Mouse (Mus musculus) olfactory bulb, adult 2 months (tissue): Measurements from ENCODE around the gene Padi1. TPM values are rescaled to one million over a fixed set of nuclear protein-coding genes. Genes with fewer than 3 reads are reported as not detected.

ENCODE experiments used
- H3K27ac ChIP-seq: fragments of 200-500 bp; 2 replicates; pipeline ENCODE4 v1.5.1; 2012; ENCODE audit warnings: low read depth, low read length; ENCODE audit not compliant: insufficient read depth
- H3K4me1 ChIP-seq: fragments of 200-500 bp; 2 replicates; pipeline ENCODE4 v1.6.1; 2012; ENCODE audit warnings: low read length; ENCODE audit not compliant: control insufficient read depth, insufficient read depth
- H3K4me3 ChIP-seq: fragments of 200-500 bp; 2 replicates; pipeline ENCODE4 v1.5.1; 2012; ENCODE audit warnings: mild to moderate bottlenecking, low read depth, low read length, moderate library complexity; ENCODE audit not compliant: insufficient read depth
- CTCF ChIP-seq: fragments of 200-500 bp; IDR thresholded peaks from 2 replicates; pipeline ENCODE4 v1.5.1; 2012; ENCODE audit warnings: low read depth, mild to moderate bottlenecking, low read length, moderate library complexity; ENCODE audit not compliant: insufficient read depth
- POLR2A ChIP-seq: fragments of 200-500 bp; IDR thresholded peaks from 2 replicates; pipeline ENCODE4 v1.6.1; 2012; ENCODE audit warnings: mild to moderate bottlenecking, low read depth, low read length, moderate library complexity; ENCODE audit not compliant: insufficient read depth
- WGBS: fragments of 180-500 bp; shearing (Covaris S2); methylation state at CpG from one replicate; pipeline ENCODE4 v1.1.7; 2018; 5-methylcytosine and 5-hydroxymethylcytosine counted together
- polyA plus RNA-seq: library from polyadenylated mRNA; stranded (reverse); fragments of >200 nt; gene quantifications from 2 replicates; pipeline ENCODE4 v1.2.4, GENCODE M21; 2012; ENCODE audit warnings: low replicate concordance; ENCODE audit not compliant: missing spikeins, insufficient read depth, insufficient read length

The Padi1 gene
- polyA plus RNA-seq, 1 experiment = not detected

- Histone ChIP-seq H3K27ac (no peak overlapping the region), H3K4me1 (peaks cover 8% of the 10 kb centered on the region), H3K4me3 (no peak overlapping the region)
- TF ChIP-seq POLR2A = no peak
- TF ChIP-seq CTCF = no peak
- 59% methylated on average over 4 of the region's 4 CpGs for WGBS
Measured at GRCm38 (mm10) chr4:140879739-140880138, 34.2 kb upstream of the Padi1 start.

DNA sequence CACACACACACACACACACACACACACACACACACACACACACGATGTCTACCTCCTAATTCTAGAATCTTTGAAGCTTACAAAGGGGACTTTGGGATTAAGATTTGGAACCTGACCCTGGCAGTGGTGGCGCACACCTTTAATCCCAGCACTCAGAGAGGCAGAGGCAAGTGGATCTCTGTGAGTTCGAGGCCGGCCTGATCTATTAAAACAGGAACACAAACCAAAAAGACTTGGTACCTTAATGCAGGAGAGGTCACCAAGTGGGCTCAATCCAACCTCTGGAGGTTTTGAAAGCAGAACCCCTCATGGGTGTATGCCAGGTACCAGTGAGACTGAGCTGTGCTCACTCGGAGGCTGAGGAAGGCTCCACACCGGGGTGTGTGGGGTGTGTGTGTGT is 33.5 kb upstream of the Padi1 start:
- Histone ChIP-seq H3K4me3 (no peak overlapping the region), H3K4me1 (peaks cover 8% of the 10 kb centered on the region), H3K27ac (no peak overlapping the region)
- TF ChIP-seq POLR2A = no peak
- no peak for TF ChIP-seq CTCF
- 89% methylated on average over 6 of the region's 6 CpGs for WGBS

DNA sequence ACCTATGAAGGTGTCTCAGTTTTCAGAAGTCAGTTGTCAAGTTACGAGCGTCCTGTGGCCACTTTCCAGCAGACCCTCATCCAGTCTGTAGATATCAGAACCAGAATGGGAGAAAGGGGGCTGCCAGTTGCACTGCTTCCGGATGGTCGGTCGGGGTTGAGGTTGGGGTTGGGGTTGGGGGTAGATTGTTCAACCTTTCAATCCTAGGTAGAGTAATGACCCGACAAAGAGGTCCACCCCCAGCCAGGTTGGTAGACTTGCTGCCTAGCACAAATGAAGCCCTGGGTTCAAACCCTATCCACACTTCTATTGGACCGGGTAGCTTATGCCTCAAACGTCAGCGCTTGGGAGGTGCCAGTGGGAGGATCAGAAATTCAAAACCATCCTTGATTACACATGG is 33.1 kb upstream of the Padi1 start:
- H3K27ac ChIP-seq = no peak overlapping the region
- no peak overlapping the region for H3K4me3 ChIP-seq
- no peak for TF ChIP-seq CTCF
- no peak for TF ChIP-seq POLR2A
- 96% methylated on average over 9 of the region's 9 CpGs for WGBS
- peaks cover 5% of the 10 kb centered on the region for H3K4me1 ChIP-seq

DNA sequence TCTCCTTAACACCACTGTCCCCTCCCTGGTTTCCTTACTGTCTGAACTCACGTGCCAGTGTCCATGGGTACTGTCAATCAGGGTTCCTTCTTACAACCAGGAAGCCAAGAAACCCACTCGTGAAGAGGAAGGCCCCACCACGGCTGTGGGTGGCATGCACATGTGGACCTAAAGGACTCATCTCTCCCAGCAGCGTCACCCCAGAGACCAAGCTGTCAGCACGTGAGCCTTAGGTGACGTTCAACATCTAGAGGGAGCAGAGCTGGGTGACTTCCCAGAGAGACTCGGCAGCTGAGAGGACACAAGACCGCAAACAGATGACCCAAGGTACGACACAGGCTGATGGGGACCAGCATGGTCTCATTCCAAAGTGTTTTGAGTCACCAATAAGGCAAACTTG is 31.9 kb upstream of the Padi1 start:
- H3K4me1 ChIP-seq = peaks cover 5% of the 10 kb centered on the region
- no peak overlapping the region for H3K4me3 ChIP-seq
- TF ChIP-seq CTCF = no peak
- no peak for TF ChIP-seq POLR2A
- 88% methylated on average over 9 of the region's 9 CpGs for WGBS
- no peak overlapping the region for H3K27ac ChIP-seq

- H3K4me3 ChIP-seq = no peak overlapping the region
- no peak overlapping the region for H3K27ac ChIP-seq
- peaks cover 5% of the 10 kb centered on the region for H3K4me1 ChIP-seq
- TF ChIP-seq POLR2A (no peak), CTCF (no peak)
- 47% methylated on average over 6 of the region's 6 CpGs for WGBS
Measured at GRCm38 (mm10) chr4:140876681-140877080, 31.1 kb upstream of the Padi1 start.

DNA sequence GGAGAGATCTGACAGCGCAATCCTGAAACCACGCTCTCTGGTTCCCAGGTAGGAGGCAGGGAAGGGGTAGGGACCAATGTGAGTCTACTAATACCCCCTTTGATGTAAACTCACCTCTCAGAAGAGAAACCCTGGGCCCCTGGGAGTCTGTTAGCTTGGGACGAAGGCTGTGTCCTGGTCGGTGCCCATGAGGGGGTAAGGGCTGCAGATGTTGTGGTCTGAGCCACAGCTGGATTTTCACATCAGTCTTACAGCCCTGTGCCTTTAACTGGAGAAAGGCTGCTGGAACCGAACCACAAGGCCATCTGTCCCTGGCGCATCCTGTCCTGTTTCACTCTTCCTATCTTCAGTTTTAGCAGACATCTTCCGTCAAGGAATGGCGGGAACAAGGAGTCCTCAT is 30.6 kb upstream of the Padi1 start:
- WGBS = 93% methylated on average over 8 of the region's 8 CpGs
- Histone ChIP-seq H3K4me3 (no peak overlapping the region), H3K27ac (no peak overlapping the region), H3K4me1 (peaks cover 5% of the 10 kb centered on the region)
- no peak for TF ChIP-seq CTCF

- TF ChIP-seq POLR2A (no peak), CTCF (no peak)
- H3K27ac ChIP-seq = no peak overlapping the region
- WGBS = 85% methylated on average over 11 of the region's 11 CpGs
- no peak overlapping the region for H3K4me3 ChIP-seq
- H3K4me1 ChIP-seq = peaks cover 5% of the 10 kb centered on the region
Measured at GRCm38 (mm10) chr4:140873011-140873410, 27.4 kb upstream of the Padi1 start.

GRCm38 (mm10) chr4:140872686-140872992 is 27.1 kb upstream of the Padi1 start:
- Histone ChIP-seq H3K4me3 (no peak overlapping the region), H3K27ac (no peak overlapping the region), H3K4me1 (peaks cover 5% of the 10 kb centered on the region)
- 87% methylated on average over 5 of the region's 5 CpGs for WGBS
- TF ChIP-seq POLR2A = no peak
- TF ChIP-seq CTCF = no peak

DNA sequence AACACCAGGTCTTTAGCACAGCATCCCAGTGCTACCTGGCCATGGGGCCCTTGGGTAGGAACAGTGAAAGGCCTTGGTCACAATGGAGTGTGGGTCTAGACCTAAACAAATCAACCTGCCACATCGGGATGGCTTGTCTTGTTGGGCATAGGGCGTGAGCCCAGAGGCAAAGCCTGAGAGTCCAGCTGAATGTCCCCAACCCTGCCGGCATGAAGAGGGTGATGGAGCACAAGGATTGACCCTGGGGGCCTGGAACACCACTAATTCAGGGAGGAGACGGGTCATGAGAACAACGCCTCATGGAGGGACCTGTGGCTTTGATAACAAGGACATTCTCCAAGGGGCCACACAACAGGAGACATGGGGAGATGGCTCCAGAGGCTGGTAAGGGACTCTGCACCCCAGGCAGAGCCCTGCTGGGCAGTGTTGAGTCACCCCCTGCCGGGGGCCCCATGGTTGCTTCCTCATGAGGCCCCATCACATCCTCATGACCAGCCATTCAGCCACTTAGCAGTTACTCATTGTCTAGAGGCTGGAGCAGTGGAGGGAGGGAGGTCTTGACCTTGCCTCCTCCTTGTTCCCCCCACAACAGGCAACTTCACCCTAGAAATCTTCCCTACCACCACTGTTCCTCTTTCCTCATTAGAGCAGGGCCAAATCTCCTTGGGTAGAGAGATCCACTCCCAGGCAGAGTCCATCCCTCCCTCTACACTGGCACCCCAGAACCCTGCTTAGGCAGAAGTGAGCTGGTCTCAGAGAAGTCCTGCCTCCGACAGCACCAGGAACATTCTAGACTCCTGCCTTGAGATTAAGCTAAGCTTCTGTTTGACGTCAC is 26.5 kb upstream of the Padi1 start:
- no peak for TF ChIP-seq CTCF
- TF ChIP-seq POLR2A = no peak
- H3K4me1 ChIP-seq = peaks cover 5% of the 10 kb centered on the region
- no peak overlapping the region for H3K27ac ChIP-seq
- no peak overlapping the region for H3K4me3 ChIP-seq
- WGBS = 93% methylated on average over 8 of the region's 8 CpGs
